Mouse (Mus musculus): ENCODE measurements around the gene Elk3. TPM values are rescaled to one million over a fixed set of nuclear protein-coding genes. Genes with fewer than 3 reads are reported as not detected.

Elk3 gene
- polyA plus RNA-seq, 1 experiment from 2014 or later = 11.3 TPM

DNA sequence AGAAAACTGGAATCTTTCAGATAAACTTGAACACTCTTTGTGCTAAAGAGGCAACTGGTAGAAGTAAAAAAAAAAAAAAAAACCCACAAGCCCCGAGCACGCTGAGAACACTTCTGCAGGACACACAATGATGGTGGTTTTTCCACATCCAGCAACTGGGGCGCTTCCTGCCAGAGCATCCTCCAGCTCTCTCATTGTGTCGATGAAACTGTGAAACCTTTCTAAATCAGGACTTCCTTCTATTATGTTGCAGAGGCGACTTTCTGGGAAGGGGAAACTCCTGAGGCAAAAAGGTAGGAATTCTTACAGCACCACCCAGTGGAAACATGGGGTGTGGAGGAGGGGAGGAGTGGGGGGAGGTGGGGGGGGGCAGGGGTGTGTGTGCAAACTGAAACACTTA, 13.2 kb downstream of the Elk3 start:
- Histone ChIP-seq H3K27me3 (ENCODE audit: control insufficient read depth, insufficient read depth, low read length) (no peaks in the 10 kb centered on the region), H3K4me1 (replicated peaks; ENCODE audit: control insufficient read depth, insufficient read depth) (no peaks in the 10 kb centered on the region), H3K27ac (replicated peaks) (no peak overlapping the region; the same call in 1 of the 2 replicates), H3K36me3 (ENCODE audit: control insufficient read depth, insufficient read depth, low read length) (no peaks in the 10 kb centered on the region), H3K9ac (ENCODE audit: low read length) (no peak overlapping the region), H3K9me3 (ENCODE audit: control insufficient read depth, low read length) (no peaks in the 10 kb centered on the region), H3K4me3 (ENCODE audit: low read depth, low read length) (no peak overlapping the region), H3K4me2 (replicated peaks; ENCODE audit: low read depth) (no peak overlapping the region)
- WGBS = 41% methylated on average over 5 of the region's 5 CpGs
- TF ChIP-seq EP300 (optimal IDR thresholded peaks at IDR 0.05) (no peak), CTCF (IDR thresholded peaks at IDR 0.05; ENCODE audit: low read depth) (peak; percentile 40; the same call in 1 of the 2 replicates)
- no peak for DNase-seq (ENCODE audit: low spot score)
- ATAC-seq (ENCODE audit: low FRiP score, low TSS enrichment) = no peak

DNA sequence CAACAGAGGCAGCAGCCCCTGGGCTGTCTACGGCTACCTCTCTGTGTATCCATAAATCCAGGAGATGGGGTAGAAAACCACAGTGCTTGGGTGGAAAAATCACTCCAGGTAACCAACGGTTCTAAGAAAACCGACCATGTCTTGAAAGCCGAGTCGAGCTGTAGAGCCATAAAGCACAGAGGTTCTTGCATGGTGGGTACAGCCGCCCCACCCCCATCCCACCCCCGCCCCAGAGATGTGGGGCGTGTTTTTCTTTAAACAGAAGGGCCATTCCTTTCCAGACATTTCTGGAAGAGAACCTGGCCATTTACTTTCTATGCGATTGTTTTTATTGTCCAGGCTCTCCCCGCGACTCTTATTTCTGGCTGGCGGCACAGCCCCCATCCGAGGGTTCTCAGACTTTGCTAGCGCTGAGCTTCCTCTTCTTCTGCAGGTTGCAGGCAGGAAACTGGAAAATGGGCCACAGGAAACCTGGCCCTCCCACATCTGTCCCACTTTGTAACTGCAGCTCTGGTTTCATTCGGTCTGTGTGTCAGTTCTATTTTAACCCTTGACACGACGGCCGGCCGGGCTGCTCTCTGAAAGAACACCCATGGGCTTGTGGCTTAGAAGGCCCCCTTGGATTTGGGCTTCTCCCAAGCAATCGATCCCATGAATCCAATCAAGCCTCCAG, 16.3 kb downstream of the Elk3 start:
- 60% methylated on average over 20 of the region's 20 CpGs for WGBS
- H3K27me3 ChIP-seq (ENCODE audit: control insufficient read depth, insufficient read depth, low read length) = no peaks in the 10 kb centered on the region
- DNase-seq (ENCODE audit: low spot score) (no peak), ATAC-seq (ENCODE audit: low FRiP score, low TSS enrichment) (no peak)
- H3K27ac ChIP-seq (replicated peaks) = no peak overlapping the region
- no peaks in the 10 kb centered on the region for H3K9me3 ChIP-seq (ENCODE audit: control insufficient read depth, low read length)
- H3K9ac ChIP-seq (ENCODE audit: low read length) = no peak overlapping the region
- H3K36me3 ChIP-seq (ENCODE audit: control insufficient read depth, insufficient read depth, low read length) = no peaks in the 10 kb centered on the region
- TF ChIP-seq CTCF (IDR thresholded peaks at IDR 0.05; ENCODE audit: low read depth) (no peak), EP300 (optimal IDR thresholded peaks at IDR 0.05) (no peak)
- no peak overlapping the region for H3K4me3 ChIP-seq (ENCODE audit: low read depth, low read length)
- H3K4me1 ChIP-seq (replicated peaks; ENCODE audit: control insufficient read depth, insufficient read depth) = no peaks in the 10 kb centered on the region
- no peak overlapping the region for H3K4me2 ChIP-seq (replicated peaks; ENCODE audit: low read depth)

DNA sequence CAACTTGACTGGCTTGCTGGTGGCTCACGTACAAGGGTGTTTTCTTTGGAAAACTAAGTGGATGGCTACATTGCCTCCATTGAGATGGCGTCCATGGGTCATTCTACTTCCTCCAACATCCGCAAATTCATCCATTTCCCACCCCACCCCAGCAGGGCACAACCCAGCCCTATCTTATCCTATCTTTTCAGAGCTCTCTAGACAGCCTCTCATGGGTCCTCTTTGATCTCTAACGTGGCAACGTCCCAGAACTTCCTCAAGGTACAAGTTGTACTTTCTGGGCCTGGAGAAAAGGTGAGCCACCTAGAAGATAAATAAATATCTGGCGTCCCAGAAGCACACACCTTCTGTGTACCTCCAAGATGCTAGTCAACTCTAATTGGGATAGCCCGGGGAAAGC, 17.3 kb downstream of the Elk3 start:
- H3K4me3 ChIP-seq (ENCODE audit: low read depth, low read length) = no peak overlapping the region
- no peak for ATAC-seq (ENCODE audit: low FRiP score, low TSS enrichment)
- H3K27ac ChIP-seq (replicated peaks) = 0 out of 2 replicates have a peak overlapping the region, but pooled peaks have one; percentile 30
- no peaks in the 10 kb centered on the region for H3K4me1 ChIP-seq (replicated peaks; ENCODE audit: control insufficient read depth, insufficient read depth)
- DNase-seq (ENCODE audit: low spot score) = no peak
- TF ChIP-seq CTCF (IDR thresholded peaks at IDR 0.05; ENCODE audit: low read depth) (no peak), EP300 (optimal IDR thresholded peaks at IDR 0.05) (no peak)
- no peaks in the 10 kb centered on the region for H3K9me3 ChIP-seq (ENCODE audit: control insufficient read depth, low read length)
- H3K4me2 ChIP-seq (replicated peaks; ENCODE audit: low read depth) = no peak overlapping the region
- 54% methylated on average over 7 of the region's 7 CpGs for WGBS
- H3K36me3 ChIP-seq (ENCODE audit: control insufficient read depth, insufficient read depth, low read length) = no peaks in the 10 kb centered on the region
- H3K27me3 ChIP-seq (ENCODE audit: control insufficient read depth, insufficient read depth, low read length) = no peaks in the 10 kb centered on the region
- no peak overlapping the region for H3K9ac ChIP-seq (ENCODE audit: low read length)

DNA sequence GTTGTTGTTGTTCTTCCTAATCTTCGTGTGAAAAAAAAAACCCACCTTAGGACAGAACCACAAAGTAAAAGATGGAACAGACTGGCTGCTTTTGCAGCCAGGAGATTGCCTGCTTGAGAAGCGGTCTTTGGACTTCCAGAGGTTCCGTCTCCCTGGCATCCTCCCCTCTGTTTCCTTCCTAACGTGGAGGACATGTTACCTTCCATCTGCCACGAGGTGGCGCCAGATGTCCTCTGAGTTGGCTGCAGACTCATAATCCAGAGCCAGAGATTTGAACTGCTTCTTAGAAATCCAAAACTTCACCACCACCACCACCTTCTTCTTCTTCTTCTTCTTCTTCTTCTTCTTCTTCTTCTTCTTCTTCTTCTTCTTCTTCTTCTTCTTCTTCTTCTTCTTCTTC, 19.1 kb downstream of the Elk3 start:
- no peaks in the 10 kb centered on the region for H3K4me1 ChIP-seq (replicated peaks; ENCODE audit: control insufficient read depth, insufficient read depth)
- no peak overlapping the region for H3K4me3 ChIP-seq (ENCODE audit: low read depth, low read length)
- no peak overlapping the region for H3K9ac ChIP-seq (ENCODE audit: low read length)
- ATAC-seq (ENCODE audit: low FRiP score, low TSS enrichment) (no peak), DNase-seq (ENCODE audit: low spot score) (peak; percentile 86)
- H3K36me3 ChIP-seq (ENCODE audit: control insufficient read depth, insufficient read depth, low read length) = no peaks in the 10 kb centered on the region
- TF ChIP-seq CTCF (IDR thresholded peaks at IDR 0.05; ENCODE audit: low read depth) (peak; percentile 87), EP300 (optimal IDR thresholded peaks at IDR 0.05) (no peak)
- H3K27me3 ChIP-seq (ENCODE audit: control insufficient read depth, insufficient read depth, low read length) = no peaks in the 10 kb centered on the region
- 0 out of 2 replicates have a peak overlapping the region, but pooled peaks have one; percentile 19 for H3K4me2 ChIP-seq (replicated peaks; ENCODE audit: low read depth)
- no peaks in the 10 kb centered on the region for H3K9me3 ChIP-seq (ENCODE audit: control insufficient read depth, low read length)
- WGBS = 6% methylated on average over 6 of the region's 6 CpGs
- no peak overlapping the region for H3K27ac ChIP-seq (replicated peaks)

DNA sequence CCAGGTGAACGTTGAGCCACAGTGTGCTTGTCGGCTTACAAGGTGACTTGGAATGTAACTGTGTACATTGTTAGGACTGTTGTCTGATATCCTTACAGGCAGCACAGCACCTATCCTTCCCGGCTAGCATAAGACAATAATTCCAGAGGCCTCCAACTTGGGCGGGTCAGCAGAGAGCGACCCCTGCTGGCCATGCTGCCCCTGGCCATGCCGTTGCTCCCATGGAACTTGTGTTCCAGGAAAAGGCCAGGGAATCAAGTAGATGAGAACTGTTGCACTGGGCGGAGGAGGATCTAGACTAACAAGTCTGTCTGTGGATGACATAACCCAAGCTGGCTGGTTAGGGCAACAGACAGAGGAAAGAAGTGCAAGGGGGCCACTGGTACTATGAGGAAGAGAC, 19.6 kb downstream of the Elk3 start:
- no peak overlapping the region for H3K27ac ChIP-seq (replicated peaks)
- no peaks in the 10 kb centered on the region for H3K9me3 ChIP-seq (ENCODE audit: control insufficient read depth, low read length)
- DNase-seq (ENCODE audit: low spot score) = peak; percentile 85
- H3K27me3 ChIP-seq (ENCODE audit: control insufficient read depth, insufficient read depth, low read length) = no peaks in the 10 kb centered on the region
- peak; percentile 79 for ATAC-seq (ENCODE audit: low FRiP score, low TSS enrichment)
- no peak overlapping the region for H3K4me3 ChIP-seq (ENCODE audit: low read depth, low read length)
- no peak overlapping the region for H3K9ac ChIP-seq (ENCODE audit: low read length)
- H3K4me1 ChIP-seq (replicated peaks; ENCODE audit: control insufficient read depth, insufficient read depth) = no peaks in the 10 kb centered on the region
- TF ChIP-seq EP300 (optimal IDR thresholded peaks at IDR 0.05) (no peak), CTCF (IDR thresholded peaks at IDR 0.05; ENCODE audit: low read depth) (peak; percentile 94)
- no peaks in the 10 kb centered on the region for H3K36me3 ChIP-seq (ENCODE audit: control insufficient read depth, insufficient read depth, low read length)
- 27% methylated on average over 7 of the region's 7 CpGs for WGBS
- H3K4me2 ChIP-seq (replicated peaks; ENCODE audit: low read depth) = 0 out of 2 replicates have a peak overlapping the region, but pooled peaks have one; percentile 19

DNA sequence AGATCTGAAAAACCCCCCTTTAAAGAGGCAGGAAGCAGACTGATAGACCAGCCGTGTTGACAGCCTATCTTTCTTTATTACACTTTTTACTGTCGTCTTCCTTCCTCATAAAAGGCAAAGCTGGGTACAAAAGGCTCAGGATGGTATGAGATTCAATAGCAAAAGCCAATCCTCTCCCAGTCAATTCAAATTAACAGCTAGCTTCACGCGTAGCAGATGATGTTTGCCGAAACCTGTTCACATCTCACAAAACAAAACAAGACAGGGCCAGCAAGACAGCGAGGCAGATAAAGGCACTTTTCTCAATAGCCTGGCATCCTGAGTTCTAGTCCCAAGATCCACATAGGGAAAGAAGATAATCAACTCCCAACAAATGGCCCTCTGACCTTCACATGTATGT, 21.5 kb downstream of the Elk3 start:
- TF ChIP-seq CTCF (IDR thresholded peaks at IDR 0.05; ENCODE audit: low read depth) (no peak), EP300 (optimal IDR thresholded peaks at IDR 0.05) (no peak)
- DNase-seq (ENCODE audit: low spot score) (no peak), ATAC-seq (ENCODE audit: low FRiP score, low TSS enrichment) (no peak)
- WGBS = 70% methylated on average over 6 of the region's 6 CpGs
- Histone ChIP-seq H3K9me3 (ENCODE audit: control insufficient read depth, low read length) (no peaks in the 10 kb centered on the region), H3K27me3 (ENCODE audit: control insufficient read depth, insufficient read depth, low read length) (no peaks in the 10 kb centered on the region), H3K4me1 (replicated peaks; ENCODE audit: control insufficient read depth, insufficient read depth) (no peaks in the 10 kb centered on the region), H3K27ac (replicated peaks) (no peak overlapping the region), H3K4me3 (ENCODE audit: low read depth, low read length) (no peak overlapping the region), H3K9ac (ENCODE audit: low read length) (no peak overlapping the region), H3K36me3 (ENCODE audit: control insufficient read depth, insufficient read depth, low read length) (no peaks in the 10 kb centered on the region), H3K4me2 (replicated peaks; ENCODE audit: low read depth) (no peak overlapping the region)
